Mouse (Mus musculus): Measurements from ENCODE around the gene Anxa2. TPM values are rescaled to one million over a fixed set of nuclear protein-coding genes. Genes with fewer than 3 reads are reported as not detected.
A peak's percentile ranks its signal among the peaks of the same experiment; 100 is the strongest.

Gene Anxa2
- total and polyA plus RNA-seq, 2 experiments from 2014 or later: 69.6 to 108 TPM

DNA sequence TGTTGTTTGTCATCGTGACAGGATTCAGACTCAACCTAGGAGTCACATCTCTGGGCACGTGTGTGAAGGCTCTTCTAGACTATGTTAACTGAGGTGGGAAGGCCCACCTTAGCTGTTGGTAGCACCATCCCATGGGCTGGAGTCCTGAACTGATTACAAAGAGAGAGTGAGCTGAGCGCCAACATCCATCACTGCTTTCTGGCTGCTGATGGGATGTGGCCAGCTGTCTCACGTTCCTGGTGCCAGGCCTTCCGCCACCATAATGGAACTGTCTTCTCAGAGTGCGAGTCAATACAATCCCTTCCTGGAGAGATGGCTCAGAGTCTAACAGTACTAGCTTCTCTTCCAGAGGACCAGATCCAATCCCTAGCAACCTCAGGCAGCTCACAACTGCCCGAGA lies 62.0 kb downstream of the Anxa2 start:
- H3K27ac ChIP-seq: no peak overlapping the region
- ATAC-seq: no peak
- no peaks in the 10 kb centered on the region for H3K36me3 ChIP-seq (ENCODE audit: insufficient read depth, low read length)
- H3K4me1 ChIP-seq (ENCODE audit: insufficient read depth, low read length): peaks cover 8% of the 10 kb centered on the region
- no peak for TF ChIP-seq CTCF (IDR thresholded peaks at IDR 0.05; ENCODE audit: low read depth)
- 70% methylated on average over 7 of the region's 7 CpGs for WGBS
- no peaks in the 10 kb centered on the region for H3K9me3 ChIP-seq (ENCODE audit: low read length)
- H3K4me2 ChIP-seq (ENCODE audit: low read depth, low read length): no peak overlapping the region
- DNase-seq (ENCODE audit: low spot score): no peak
- no peak overlapping the region for H3K4me3 ChIP-seq (ENCODE audit: low read length)
- H3K9ac ChIP-seq (replicated peaks; ENCODE audit: low read length): no peak overlapping the region
- H3K27me3 ChIP-seq (ENCODE audit: insufficient read depth, low read length): no peaks in the 10 kb centered on the region

DNA sequence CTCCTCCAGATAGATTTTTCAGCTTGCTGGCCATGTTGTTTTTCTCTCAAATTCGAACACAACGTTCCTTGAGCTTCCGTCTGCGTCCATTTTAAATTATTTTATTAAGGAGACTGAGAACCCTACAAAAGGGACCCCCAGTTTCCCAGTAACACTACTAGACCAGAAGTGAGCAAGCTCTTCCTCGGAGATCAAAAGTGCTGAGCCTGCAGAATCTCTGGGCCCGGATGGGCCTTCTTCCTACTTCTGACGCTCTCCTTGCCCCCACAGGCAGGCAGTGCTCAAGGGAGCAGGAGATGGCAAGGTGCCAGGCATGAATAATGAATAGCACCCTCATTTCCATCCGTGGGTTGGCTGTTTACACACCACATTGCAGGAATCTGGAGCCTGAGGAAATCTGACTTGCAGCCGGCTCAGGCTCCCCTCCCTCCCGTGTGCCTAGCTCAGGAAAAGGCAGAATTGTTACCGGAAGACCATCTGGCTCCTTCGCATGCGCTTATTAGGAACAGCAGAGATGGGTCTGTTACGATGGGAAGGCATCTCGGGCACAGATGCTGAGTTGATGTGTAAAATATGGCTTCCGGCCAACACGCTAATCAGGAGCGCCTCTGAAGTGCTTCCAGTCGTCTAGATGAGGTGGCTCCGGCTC lies 64.1 kb downstream of the Anxa2 start:
- ATAC-seq: peak; percentile 70
- DNase-seq (ENCODE audit: low spot score): peak; percentile 88

More for the DNA sequence above, 64.1 kb downstream of the Anxa2 start:
- no peaks in the 10 kb centered on the region for H3K27me3 ChIP-seq (ENCODE audit: insufficient read depth, low read length)
- WGBS: 30% methylated on average over 20 of the region's 20 CpGs
- H3K4me1 ChIP-seq (ENCODE audit: insufficient read depth, low read length): peaks cover 8% of the 10 kb centered on the region
- H3K36me3 ChIP-seq (ENCODE audit: insufficient read depth, low read length): no peaks in the 10 kb centered on the region
- H3K27ac ChIP-seq: peak overlapping the region; percentile 32; the same call in 1 of the 2 replicates
- no peak overlapping the region; the same call in 1 of the 2 replicates for H3K4me3 ChIP-seq (ENCODE audit: low read length)
- H3K9me3 ChIP-seq (ENCODE audit: low read length): no peaks in the 10 kb centered on the region
- no peak for TF ChIP-seq CTCF (IDR thresholded peaks at IDR 0.05; ENCODE audit: low read depth)
- peak overlapping the region; percentile 37 for H3K4me2 ChIP-seq (ENCODE audit: low read depth, low read length)
- H3K9ac ChIP-seq (replicated peaks; ENCODE audit: low read length): no peak overlapping the region

Small RNAs within 50 kb of the gene (microRNA-seq; reads per million reads assigned to microRNA genes)
- 0.71 to 4.3 reads per million in 2 experiments for gene Mir3109

Other genes starting within 250 kb of the Anxa2 start
- gene Ice2, start 55.7 kb upstream of the Anxa2 start, total RNA-seq (2014; rRNA removed): 3.7 and 9.1 TPM in 2 replicates
- gene Ice2, start 55.7 kb upstream of the Anxa2 start, polyA plus RNA-seq (2015; fragmentation: Nextera tagmentation; extraction: Ambion mirVana): 7.3 TPM in 2 replicates

Data from hindbrain, postnatal 0 days (tissue).